Mouse (Mus musculus) embryonic stem cell, embryonic (primary cell): ENCODE measurements around the gene Yod1.

ENCODE experiments used
- CTCF ChIA-PET, 4 experiments: fragments of 300-600 bp in 2 of 4; fragments of 350-600 bp in 2 of 4; sonication (Branson Sonifier 250); formaldehyde crosslinking; loops; one replicate each; lab custom pipeline; 2022; ENCODE audit warnings: inconsistent platforms in 2 of 4; lab: Charles Lee
- POLR2A ChIA-PET, 4 experiments: fragments of 300-600 bp in 2 of 4; fragments of 350-600 bp in 2 of 4; sonication (Branson Sonifier 250); formaldehyde crosslinking; loops; one replicate each; lab custom pipeline; 2022; ENCODE audit warnings: antibody characterized with exemption in 4 of 4, inconsistent platforms in 1 of 4; lab: Charles Lee

Yod1 gene

GRCm38 (mm10) chr1:130740781-130741720 lies 23.9 kb downstream of the Yod1 start:
- ChIA-PET CTCF (interaction anchor here in 2 of 4 experiments (0.5 to 1.1 kb wide), 3 partner anchors 9 to 676 kb away, joined by 3 to 5 read pairs (median 3); partner anchors contain the start of gene AA986860 (in 1 of the 2)), POLR2A (interaction anchor here in 2 of 4 experiments (0.6 to 4.0 kb wide), 13 partner anchors 9 to 786 kb away, joined by 3 to 29 read pairs (median 3); partner anchors contain the start of genes AA986860 (in 2 of the 2), Gm29427 (in 2 of the 2), Fam72a (in 1 of the 2) and Srgap2 (in 1 of the 2))

GRCm38 (mm10) chr1:130742201-130742600 lies 25.1 kb downstream of the Yod1 start:
- ChIA-PET POLR2A (interaction anchor here in 2 of 4 experiments (0.6 to 4.0 kb wide), 8 partner anchors 8 to 27 kb away, joined by 3 to 29 read pairs (median 6); partner anchors contain the start of genes AA986860 (in 2 of the 2), Gm29427 (in 2 of the 2) and Yod1 (in 1 of the 2)), CTCF (interaction anchor here in 1 of 4 experiments (0.6 to 0.7 kb wide), 2 partner anchors 61 to 485 kb away, joined by 4 to 5 read pairs; no protein-coding TSS in a partner anchor)

- CTCF ChIA-PET, result no interaction called here
- POLR2A ChIA-PET, result interaction anchor here in 1 of 4 experiments (4.0 kb wide), 1 partner anchor 28 kb away, joined by 17 read pairs; the partner anchor contains the start of gene Gm29427
Measured at GRCm38 (mm10) chr1:130743775-130744174, 26.6 kb downstream of the Yod1 start.

GRCm38 (mm10) chr1:130744217-130744616 lies 27.1 kb downstream of the Yod1 start:
- ChIA-PET CTCF (no interaction called here), POLR2A (interaction anchor here in 1 of 4 experiments (1.8 kb wide), 2 partner anchors 9 to 29 kb away, joined by 4 to 8 read pairs; partner anchors contain the start of gene Gm29427)

GRCm38 (mm10) chr1:130744961-130745360 lies 27.8 kb downstream of the Yod1 start:
- POLR2A ChIA-PET, result interaction anchor here in 1 of 4 experiments (1.8 kb wide), 2 partner anchors 10 to 30 kb away, joined by 4 to 8 read pairs; partner anchors contain the start of gene Gm29427
- CTCF ChIA-PET, result no interaction called here

- ChIA-PET POLR2A (interaction anchor here in 1 of 4 experiments (1.0 to 1.8 kb wide), 3 partner anchors 10 to 30 kb away, joined by 3 to 8 read pairs (median 4); partner anchors contain the start of genes AA986860 and Gm29427), CTCF (no interaction called here)
Measured at GRCm38 (mm10) chr1:130745591-130745990, 28.5 kb downstream of the Yod1 start.

- CTCF ChIA-PET, result no interaction called here
- POLR2A ChIA-PET, result interaction anchor here in 1 of 4 experiments (0.5 to 0.8 kb wide), 2 partner anchors 1200 to 1690 kb away, joined by 4 read pairs; no protein-coding TSS in a partner anchor
Measured at GRCm38 (mm10) chr1:130746819-130747218, 29.7 kb downstream of the Yod1 start.

- CTCF ChIA-PET, result no interaction called here
- POLR2A ChIA-PET, result no interaction called here
Measured at GRCm38 (mm10) chr1:130759689-130760088, 42.6 kb downstream of the Yod1 start.

- ChIA-PET CTCF (no interaction called here), POLR2A (interaction anchor here in 1 of 4 experiments (0.9 to 2.1 kb wide), 2 partner anchors 11 to 21 kb away, joined by 3 to 6 read pairs; no protein-coding TSS in a partner anchor)
Measured at GRCm38 (mm10) chr1:130761597-130761996, 44.5 kb downstream of the Yod1 start.

- ChIA-PET CTCF (interaction anchor here in 1 of 4 experiments (0.7 kb wide), 1 partner anchor 354 kb away, joined by 4 read pairs; no protein-coding TSS in a partner anchor), POLR2A (interaction anchor here in 1 of 4 experiments (0.9 to 2.1 kb wide), 2 partner anchors 11 to 22 kb away, joined by 3 to 6 read pairs; no protein-coding TSS in a partner anchor)
Measured at GRCm38 (mm10) chr1:130762045-130762760, 45.1 kb downstream of the Yod1 start.

- ChIA-PET POLR2A (interaction anchor here in 1 of 4 experiments (1.0 kb wide), 1 partner anchor 49 kb away, joined by 3 read pairs; the partner anchor contains the start of gene Gm29427), CTCF (no interaction called here)
Measured at GRCm38 (mm10) chr1:130764027-130764461, 46.9 kb downstream of the Yod1 start.

- POLR2A ChIA-PET, result interaction anchor here in 2 of 4 experiments (1.5 to 1.8 kb wide), 2 partner anchors 11 to 35 kb away, joined by 3 to 7 read pairs; partner anchors contain the start of gene AA986860 (in 1 of the 2)
Measured at GRCm38 (mm10) chr1:130767066-130767465, 49.9 kb downstream of the Yod1 start.

GRCm38 (mm10) chr1:130769925-130770324 lies 52.8 kb downstream of the Yod1 start:
- CTCF ChIA-PET, result interaction anchor here in 1 of 4 experiments (1.2 kb wide), 1 partner anchor 14 kb away, joined by 4 read pairs; no protein-coding TSS in a partner anchor
- POLR2A ChIA-PET, result interaction anchor here in 2 of 4 experiments (0.5 to 1.4 kb wide), 2 partner anchors 9 to 79 kb away, joined by 3 to 4 read pairs; no protein-coding TSS in a partner anchor

More at GRCm38 (mm10) chr1:130767066-130767465, 49.9 kb downstream of the Yod1 start:
- CTCF ChIA-PET, result no interaction called here

- ChIA-PET CTCF (no interaction called here), POLR2A (no interaction called here)
Measured at GRCm38 (mm10) chr1:130770487-130770886, 53.4 kb downstream of the Yod1 start.

GRCm38 (mm10) chr1:130770981-130771494 lies 53.9 kb downstream of the Yod1 start:
- CTCF ChIA-PET, result interaction anchor here in 1 of 4 experiments (0.6 kb wide), 1 partner anchor 421 kb away, joined by 10 read pairs; no protein-coding TSS in a partner anchor
- POLR2A ChIA-PET, result no interaction called here
